Mouse (Mus musculus): ENCODE measurements around the gene Ppp1r9a. TPM values are rescaled to one million over a fixed set of nuclear protein-coding genes. Genes with fewer than 3 reads are reported as not detected.

Gene Ppp1r9a
- polyA plus RNA-seq, 2 experiments: 18.9 to 33.8 TPM

DNA sequence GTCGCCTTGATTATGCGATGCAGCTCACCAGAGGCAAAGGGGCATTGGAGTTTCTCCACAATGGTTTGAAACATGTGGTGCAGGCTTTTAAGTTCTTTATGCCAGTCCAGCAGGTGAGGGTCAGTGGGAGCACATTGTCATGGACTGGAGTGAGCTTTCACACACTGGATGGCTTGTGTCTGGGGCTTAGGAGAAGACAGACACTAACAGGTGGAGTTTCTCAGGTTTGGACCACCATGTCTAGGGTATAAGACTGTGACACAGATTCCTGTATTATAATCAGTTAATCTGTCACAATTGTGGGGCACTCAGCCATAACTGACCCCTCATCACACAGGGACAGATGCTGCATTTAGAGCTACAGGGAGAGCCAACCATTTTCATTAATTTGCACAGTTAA is 124.5 kb downstream of the Ppp1r9a start:
- Histone ChIP-seq H3K4me2 (replicated peaks; ENCODE audit: low read depth, low read length, severe bottlenecking) (no peak overlapping the region), H3K4me1 (ENCODE audit: control insufficient read depth, insufficient read depth, low read length) (peaks cover 9% of the 10 kb centered on the region; the same call in 1 of the 2 replicates), H3K36me3 (ENCODE audit: control insufficient read depth, insufficient read depth, low read length) (no peaks in the 10 kb centered on the region), H3K9ac (ENCODE audit: low read depth, low read length, severe bottlenecking) (no peak overlapping the region), H3K27ac (replicated peaks; ENCODE audit: low read depth, low read length) (no peak overlapping the region), H3K27me3 (ENCODE audit: control insufficient read depth, insufficient read depth, low read length) (no peaks in the 10 kb centered on the region), H3K9me3 (ENCODE audit: control insufficient read depth, low read length) (no peaks in the 10 kb centered on the region), H3K4me3 (replicated peaks; ENCODE audit: low read length) (no peak overlapping the region)
- 80% methylated on average over 2 of the region's 2 CpGs for WGBS
- peak; percentile 70 for ATAC-seq (ENCODE audit: low FRiP score, low read depth)
- no peak for TF ChIP-seq POLR2A (IDR thresholded peaks at IDR 0.05; ENCODE audit: borderline replicate concordance, extremely low read depth, insufficient read depth, insufficient read length)
- peak; percentile 42 for DNase-seq (ENCODE audit: low spot score)

DNA sequence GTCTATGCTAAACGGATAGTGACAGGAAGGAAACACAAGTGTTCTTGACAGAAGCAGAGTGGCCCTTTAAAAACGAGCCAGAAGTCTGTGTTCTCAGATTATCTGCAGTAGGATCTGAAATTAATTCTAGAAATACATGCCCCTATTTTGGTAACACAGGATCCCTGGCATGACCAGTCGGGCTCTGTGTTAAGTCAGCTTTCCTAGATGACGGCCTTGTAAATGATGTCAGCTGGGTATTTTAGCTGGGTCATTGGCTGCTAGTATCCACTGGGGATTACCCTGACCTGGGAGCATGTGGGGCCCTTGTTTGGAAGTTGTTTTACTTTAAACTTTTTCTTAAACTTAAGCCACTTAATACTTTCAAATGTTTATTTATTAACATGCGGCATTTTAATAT is 125.1 kb downstream of the Ppp1r9a start:
- Histone ChIP-seq H3K36me3 (ENCODE audit: control insufficient read depth, insufficient read depth, low read length) (no peaks in the 10 kb centered on the region), H3K27ac (replicated peaks; ENCODE audit: low read depth, low read length) (no peak overlapping the region), H3K9me3 (ENCODE audit: control insufficient read depth, low read length) (no peaks in the 10 kb centered on the region), H3K4me3 (replicated peaks; ENCODE audit: low read length) (no peak overlapping the region), H3K4me2 (replicated peaks; ENCODE audit: low read depth, low read length, severe bottlenecking) (no peak overlapping the region), H3K9ac (ENCODE audit: low read depth, low read length, severe bottlenecking) (no peak overlapping the region), H3K4me1 (ENCODE audit: control insufficient read depth, insufficient read depth, low read length) (peaks cover 7% of the 10 kb centered on the region; the same call in 1 of the 2 replicates), H3K27me3 (ENCODE audit: control insufficient read depth, insufficient read depth, low read length) (no peaks in the 10 kb centered on the region)
- DNase-seq (ENCODE audit: low spot score): no peak
- no peak for TF ChIP-seq POLR2A (IDR thresholded peaks at IDR 0.05; ENCODE audit: borderline replicate concordance, extremely low read depth, insufficient read depth, insufficient read length)
- ATAC-seq (ENCODE audit: low FRiP score, low read depth): no peak
- 47% methylated on average over 5 of the region's 5 CpGs for WGBS

DNA sequence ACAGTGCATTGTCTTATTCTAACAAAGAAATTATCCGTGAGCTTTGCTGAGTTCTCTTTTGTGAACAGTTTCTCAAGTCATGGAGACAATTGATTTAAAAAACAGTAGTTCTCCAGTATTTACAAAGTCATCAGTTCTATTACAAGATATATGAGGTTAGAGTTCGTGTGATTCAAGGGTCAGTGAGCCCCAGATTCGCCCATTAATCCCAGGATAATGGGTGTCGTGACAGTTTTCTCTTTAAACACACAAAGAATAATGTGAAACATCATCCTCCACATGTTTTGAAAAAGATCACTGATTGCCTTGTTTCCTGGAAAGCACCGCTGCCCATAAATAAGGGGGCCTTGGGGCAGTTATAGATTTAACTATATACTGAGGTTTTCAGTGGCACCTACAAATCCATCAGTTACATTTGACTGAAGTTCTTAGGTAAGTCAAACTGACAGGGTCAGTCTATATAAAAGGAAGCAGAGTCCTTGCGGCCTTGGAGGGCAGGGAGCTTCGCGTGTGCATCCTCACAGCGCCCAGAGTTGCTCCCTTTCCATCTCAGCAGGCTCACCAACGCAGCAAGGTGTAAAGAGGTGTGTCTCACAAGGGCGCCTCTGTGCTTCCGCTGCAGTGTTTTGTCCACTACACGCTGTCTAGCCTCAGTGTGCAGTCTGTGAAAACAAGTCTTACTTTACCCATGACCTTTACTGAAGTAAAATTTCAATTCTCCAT is 126.6 kb downstream of the Ppp1r9a start:
- ATAC-seq (ENCODE audit: low FRiP score, low read depth) (no peak), DNase-seq (ENCODE audit: low spot score) (no peak)
- Histone ChIP-seq H3K4me1 (ENCODE audit: control insufficient read depth, insufficient read depth, low read length) (peaks cover 3% of the 10 kb centered on the region; the same call in 1 of the 2 replicates), H3K36me3 (ENCODE audit: control insufficient read depth, insufficient read depth, low read length) (no peaks in the 10 kb centered on the region), H3K27me3 (ENCODE audit: control insufficient read depth, insufficient read depth, low read length) (no peaks in the 10 kb centered on the region), H3K27ac (replicated peaks; ENCODE audit: low read depth, low read length) (no peak overlapping the region), H3K9me3 (ENCODE audit: control insufficient read depth, low read length) (no peaks in the 10 kb centered on the region), H3K4me3 (replicated peaks; ENCODE audit: low read length) (no peak overlapping the region), H3K4me2 (replicated peaks; ENCODE audit: low read depth, low read length, severe bottlenecking) (no peak overlapping the region), H3K9ac (ENCODE audit: low read depth, low read length, severe bottlenecking) (no peak overlapping the region)
- no peak for TF ChIP-seq POLR2A (IDR thresholded peaks at IDR 0.05; ENCODE audit: borderline replicate concordance, extremely low read depth, insufficient read depth, insufficient read length)
- 65% methylated on average over 13 of the region's 13 CpGs for WGBS

DNA sequence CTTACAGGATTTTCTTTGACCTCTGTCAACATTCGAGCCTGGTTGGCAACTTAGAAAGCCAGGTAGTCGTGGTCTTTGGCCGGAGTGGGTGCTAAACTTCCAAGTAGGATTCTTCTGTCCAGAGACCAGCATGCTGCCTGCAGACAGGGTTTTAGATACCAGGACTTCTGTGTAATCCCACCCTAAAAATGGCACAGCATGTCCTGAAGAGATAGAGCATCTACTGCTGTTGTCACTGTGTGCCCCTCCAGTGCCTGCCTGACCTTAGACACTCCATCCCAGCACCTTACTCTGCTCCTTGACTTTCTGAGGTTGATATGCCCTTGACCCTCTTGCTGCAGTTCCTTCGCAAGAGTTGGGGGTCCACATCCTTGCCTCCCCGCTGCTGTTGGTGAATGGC is 127.2 kb downstream of the Ppp1r9a start:
- no peak for DNase-seq (ENCODE audit: low spot score)
- no peaks in the 10 kb centered on the region for H3K36me3 ChIP-seq (ENCODE audit: control insufficient read depth, insufficient read depth, low read length)
- no peak for ATAC-seq (ENCODE audit: low FRiP score, low read depth)
- H3K4me2 ChIP-seq (replicated peaks; ENCODE audit: low read depth, low read length, severe bottlenecking): no peak overlapping the region
- H3K27ac ChIP-seq (replicated peaks; ENCODE audit: low read depth, low read length): no peak overlapping the region
- H3K27me3 ChIP-seq (ENCODE audit: control insufficient read depth, insufficient read depth, low read length): no peaks in the 10 kb centered on the region
- H3K4me3 ChIP-seq (replicated peaks; ENCODE audit: low read length): no peak overlapping the region
- 89% methylated on average over 5 of the region's 5 CpGs for WGBS
- H3K9me3 ChIP-seq (ENCODE audit: control insufficient read depth, low read length): no peaks in the 10 kb centered on the region
- H3K4me1 ChIP-seq (ENCODE audit: control insufficient read depth, insufficient read depth, low read length): no peaks in the 10 kb centered on the region
- no peak overlapping the region for H3K9ac ChIP-seq (ENCODE audit: low read depth, low read length, severe bottlenecking)
- TF ChIP-seq POLR2A (IDR thresholded peaks at IDR 0.05; ENCODE audit: borderline replicate concordance, extremely low read depth, insufficient read depth, insufficient read length): no peak

DNA sequence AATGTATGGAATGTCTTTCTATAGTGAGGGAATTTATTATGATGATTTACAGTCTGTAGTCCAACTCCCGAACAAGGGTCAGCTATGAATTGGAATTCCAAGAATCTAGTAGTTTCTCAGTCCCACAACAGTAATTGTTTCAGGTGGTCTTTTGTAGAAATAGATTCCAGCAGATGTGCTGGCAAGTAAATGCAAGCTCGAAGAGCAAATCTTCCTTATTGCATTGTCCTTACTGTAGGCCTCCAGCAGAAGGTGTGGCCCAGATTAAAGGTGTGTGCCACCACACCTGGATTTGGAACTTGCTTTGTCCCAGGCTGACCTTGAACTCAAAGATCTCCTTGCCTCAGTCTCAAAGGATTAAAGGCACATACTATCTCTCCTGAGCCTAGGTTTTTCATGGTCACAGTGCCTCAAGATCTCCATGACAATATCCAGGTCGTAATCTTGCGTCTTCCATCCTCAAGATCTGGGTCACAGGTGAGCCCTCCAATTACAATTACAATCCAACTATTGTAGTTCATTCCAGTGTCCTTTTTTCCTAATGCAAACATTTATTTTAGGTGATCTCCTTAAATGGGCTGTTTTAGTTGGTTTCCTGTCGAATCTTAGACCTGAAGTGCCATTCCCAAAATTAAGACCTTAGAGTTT is 130.4 kb downstream of the Ppp1r9a start:
- Histone ChIP-seq H3K4me3 (replicated peaks; ENCODE audit: low read length) (no peak overlapping the region), H3K27me3 (ENCODE audit: control insufficient read depth, insufficient read depth, low read length) (no peaks in the 10 kb centered on the region), H3K9me3 (ENCODE audit: control insufficient read depth, low read length) (no peaks in the 10 kb centered on the region), H3K9ac (ENCODE audit: low read depth, low read length, severe bottlenecking) (no peak overlapping the region), H3K27ac (replicated peaks; ENCODE audit: low read depth, low read length) (no peak overlapping the region), H3K4me2 (replicated peaks; ENCODE audit: low read depth, low read length, severe bottlenecking) (no peak overlapping the region), H3K36me3 (ENCODE audit: control insufficient read depth, insufficient read depth, low read length) (no peaks in the 10 kb centered on the region), H3K4me1 (ENCODE audit: control insufficient read depth, insufficient read depth, low read length) (no peaks in the 10 kb centered on the region)
- DNase-seq (ENCODE audit: low spot score) (no peak), ATAC-seq (ENCODE audit: low FRiP score, low read depth) (no peak)
- WGBS: 77% methylated on average over 5 of the region's 5 CpGs
- no peak for TF ChIP-seq POLR2A (IDR thresholded peaks at IDR 0.05; ENCODE audit: borderline replicate concordance, extremely low read depth, insufficient read depth, insufficient read length)
